Mouse (Mus musculus): ENCODE data around the gene Mettl26. TPM values are rescaled to one million over a fixed set of nuclear protein-coding genes. Genes with fewer than 3 reads are reported as not detected.

The Mettl26 gene
- polyA plus RNA-seq, 2 experiments, result 46.5 to 47.6 TPM

DNA sequence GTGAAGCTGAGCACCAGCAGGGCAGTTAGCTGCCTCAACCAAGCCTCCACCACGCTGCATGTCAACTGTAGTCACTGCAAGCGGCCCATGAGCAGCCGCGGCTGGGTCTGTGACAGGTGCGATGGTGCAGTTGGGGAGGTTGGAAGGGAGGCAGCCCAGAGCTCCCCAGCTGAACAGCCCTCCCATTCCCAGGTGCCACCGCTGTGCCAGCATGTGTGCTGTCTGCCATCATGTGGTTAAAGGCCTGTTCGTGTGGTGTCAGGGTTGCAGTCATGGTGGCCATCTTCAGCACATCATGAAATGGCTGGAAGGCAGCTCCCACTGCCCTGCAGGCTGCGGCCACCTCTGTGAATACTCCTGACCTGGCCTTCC lies 46.7 kb upstream of the Mettl26 start:
- DNase-seq (ENCODE audit: low read depth in 3 of 3, low spot score in 3 of 3) (no peak), ATAC-seq (ENCODE audit: insufficient read depth) (no peak)
- TF ChIP-seq EP300 (IDR thresholded peaks at IDR 0.05; ENCODE audit: low read depth), result no peak
- no peak for TF ChIP-seq CTCF (IDR thresholded peaks at IDR 0.05; ENCODE audit: low read depth)
- Histone ChIP-seq H3K4me1 (replicated peaks; ENCODE audit: control insufficient read depth in 2 of 2, insufficient read depth in 2 of 2, low read length in 1 of 2) (peaks cover 18 to 22% of the 10 kb centered on the region in 2 experiments), H3K9me3 (ENCODE audit: control insufficient read depth, low read length) (no peaks in the 10 kb centered on the region), H3K36me3 (replicated peaks; ENCODE audit: control insufficient read depth, insufficient read depth, low read depth) (peaks cover 14% of the 10 kb centered on the region), H3K4me3 (ENCODE audit: insufficient read depth in 1 of 2, low read depth in 2 of 2, low read length in 2 of 2) (peak overlapping the region; percentile 64 to 72; a peak in 2 of 4 replicates), H3K27me3 (ENCODE audit: control insufficient read depth, insufficient read depth, low read length) (no peaks in the 10 kb centered on the region), H3K27ac (no peak overlapping the region), H3K4me2 (ENCODE audit: low read depth) (peak overlapping the region; percentile 70), H3K9ac (replicated peaks) (no peak overlapping the region)
- WGBS (ENCODE audit: insufficient replicate concordance), result 80% methylated on average over 8 of the region's 8 CpGs

DNA sequence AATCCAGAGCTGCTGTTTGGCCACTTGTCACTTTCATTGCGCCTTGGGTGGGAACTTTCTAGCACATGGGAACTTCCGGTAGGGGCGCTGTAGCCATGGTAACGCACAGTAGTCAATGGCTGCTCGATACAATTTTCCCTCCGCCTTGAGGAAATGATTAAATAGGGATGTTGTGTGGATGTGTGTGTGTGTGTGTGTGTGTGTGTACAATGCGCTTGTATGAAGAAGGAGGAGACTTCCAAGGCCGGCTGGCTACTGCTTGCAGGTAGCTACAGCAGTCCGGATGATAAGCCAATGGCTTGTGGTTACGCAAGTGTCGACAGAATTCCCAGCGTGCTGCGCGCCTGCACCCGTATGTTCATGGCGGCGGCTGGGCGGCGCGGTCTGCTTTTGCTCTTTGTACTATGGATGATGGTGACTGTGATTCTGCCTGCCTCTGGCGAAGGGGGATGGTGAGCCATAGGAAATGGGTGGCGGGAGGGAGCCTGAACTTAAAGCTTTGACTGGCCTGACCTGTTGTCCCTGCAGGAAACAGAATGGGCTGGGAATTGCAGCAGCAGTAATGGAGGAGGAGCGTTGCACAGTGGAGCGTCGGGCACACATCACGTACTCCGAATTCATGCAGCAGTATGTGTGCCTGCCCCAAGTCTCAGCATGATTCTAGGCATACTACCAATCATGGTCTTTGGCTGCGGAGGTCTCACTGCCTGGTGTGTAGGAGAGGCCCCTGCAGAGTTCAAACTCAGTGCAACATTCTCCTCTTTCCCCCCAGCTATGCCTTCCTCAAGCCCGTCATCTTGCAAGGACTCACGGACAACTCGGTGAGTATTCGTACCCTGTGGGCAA lies 45.9 kb upstream of the Mettl26 start, which contains the start of gene Jmjd8:
Jmjd8 (plus strand) TSS at position 156 of the 846 bp plus-strand sequence.
- ATAC-seq (ENCODE audit: insufficient read depth) (0 out of 2 replicates have a peak, but pooled peaks have one; percentile 11), DNase-seq (ENCODE audit: low read depth in 3 of 3, low spot score in 3 of 3) (peak; percentile 59 to 69 (median 64))
- H3K4me2 ChIP-seq (ENCODE audit: low read depth), result peak within 1 kb of the TSS; percentile 70
- H3K27ac ChIP-seq, result peak within 1 kb of the TSS; percentile 38
- TF ChIP-seq EP300 (IDR thresholded peaks at IDR 0.05; ENCODE audit: low read depth) (no peak), CTCF (IDR thresholded peaks at IDR 0.05; ENCODE audit: low read depth) (peak; percentile 67)
- H3K4me1 ChIP-seq (replicated peaks; ENCODE audit: control insufficient read depth in 2 of 2, insufficient read depth in 2 of 2, low read length in 1 of 2), result peaks cover 18 to 23% of the 10 kb centered on the region in 2 experiments
- H3K9me3 ChIP-seq (ENCODE audit: control insufficient read depth, low read length), result no peaks in the 10 kb centered on the region
- H3K4me3 ChIP-seq (ENCODE audit: insufficient read depth in 1 of 2, low read depth in 2 of 2, low read length in 2 of 2), result peak within 1 kb of the TSS; percentile 64 to 72
- WGBS (ENCODE audit: insufficient replicate concordance), result 1% methylated on average over 32 of the region's 32 CpGs
- H3K36me3 ChIP-seq (replicated peaks; ENCODE audit: control insufficient read depth, insufficient read depth, low read depth), result peaks cover 14% of the 10 kb centered on the region
- H3K9ac ChIP-seq (replicated peaks), result peak within 1 kb of the TSS; percentile 67
- no peaks in the 10 kb centered on the region for H3K27me3 ChIP-seq (ENCODE audit: control insufficient read depth, insufficient read depth, low read length)

DNA sequence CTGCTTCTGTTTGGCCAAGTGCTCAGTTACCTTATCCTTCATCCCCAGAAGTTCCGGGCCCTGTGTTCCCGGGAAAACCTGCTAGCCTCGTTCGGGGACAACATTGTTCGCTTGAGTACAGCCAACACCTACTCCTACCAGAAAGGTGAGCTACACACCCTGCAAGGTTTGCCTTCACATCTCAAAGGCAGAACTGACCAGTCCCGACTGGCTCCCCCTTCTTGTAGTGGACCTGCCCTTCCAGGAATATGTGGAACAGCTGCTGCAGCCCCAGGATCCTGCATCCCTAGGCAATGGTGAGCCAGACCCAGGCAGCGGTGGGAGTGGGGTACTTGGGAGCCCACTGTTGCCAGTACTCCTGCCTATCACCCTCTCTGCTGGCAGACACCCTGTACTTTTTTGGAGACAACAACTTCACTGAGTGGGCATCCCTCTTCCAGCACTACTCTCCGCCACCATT lies 45.3 kb upstream of the Mettl26 start:
- H3K4me2 ChIP-seq (ENCODE audit: low read depth), result peak overlapping the region; percentile 70
- no peaks in the 10 kb centered on the region for H3K27me3 ChIP-seq (ENCODE audit: control insufficient read depth, insufficient read depth, low read length)
- no peaks in the 10 kb centered on the region for H3K9me3 ChIP-seq (ENCODE audit: control insufficient read depth, low read length)
- peaks cover 12 to 17% of the 10 kb centered on the region in 2 experiments for H3K4me1 ChIP-seq (replicated peaks; ENCODE audit: control insufficient read depth in 2 of 2, insufficient read depth in 2 of 2, low read length in 1 of 2)
- ATAC-seq (ENCODE audit: insufficient read depth), result no peak
- peak overlapping the region; percentile 64 to 72 for H3K4me3 ChIP-seq (ENCODE audit: insufficient read depth in 1 of 2, low read depth in 2 of 2, low read length in 2 of 2)
- 33% methylated on average over 8 of the region's 8 CpGs for WGBS (ENCODE audit: insufficient replicate concordance)
- DNase-seq (ENCODE audit: low read depth in 3 of 3, low spot score in 3 of 3), result no peak
- TF ChIP-seq CTCF (IDR thresholded peaks at IDR 0.05; ENCODE audit: low read depth), result no peak
- peak overlapping the region; percentile 38; the same call in 1 of the 2 replicates for H3K27ac ChIP-seq
- H3K36me3 ChIP-seq (replicated peaks; ENCODE audit: control insufficient read depth, insufficient read depth, low read depth), result peaks cover 14% of the 10 kb centered on the region
- peak overlapping the region; percentile 67 for H3K9ac ChIP-seq (replicated peaks)

DNA sequence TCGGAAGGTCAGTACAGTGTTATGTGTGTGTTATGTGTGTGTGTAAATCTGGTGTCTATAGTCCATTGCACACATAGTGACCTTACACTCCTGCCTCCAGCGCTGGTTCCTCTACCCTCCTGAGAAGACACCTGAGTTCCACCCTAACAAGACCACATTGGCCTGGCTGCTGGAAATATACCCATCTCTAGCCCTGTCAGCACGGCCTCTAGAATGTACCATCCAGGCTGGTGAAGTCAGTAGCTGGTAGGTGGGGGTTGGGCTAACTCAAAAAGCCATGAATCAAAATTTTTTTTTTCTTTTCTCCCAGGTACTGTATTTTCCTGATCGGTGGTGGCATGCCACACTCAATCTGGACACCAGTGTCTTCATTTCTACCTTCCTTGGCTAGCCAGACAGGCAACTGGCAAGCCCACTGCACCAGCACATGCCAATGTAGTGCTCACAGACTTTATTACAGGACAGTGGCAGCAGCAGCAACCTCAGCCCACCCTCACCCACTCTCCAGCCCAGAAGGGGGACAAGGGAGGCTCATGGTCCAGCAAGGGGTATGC lies 44.6 kb upstream of the Mettl26 start:
- 66% methylated on average over 4 of the region's 4 CpGs for WGBS (ENCODE audit: insufficient replicate concordance)
- H3K27ac ChIP-seq, result no peak overlapping the region
- DNase-seq (ENCODE audit: low read depth in 3 of 3, low spot score in 3 of 3) (no peak), ATAC-seq (ENCODE audit: insufficient read depth) (no peak)
- no peak overlapping the region for H3K9ac ChIP-seq (replicated peaks)
- H3K27me3 ChIP-seq (ENCODE audit: control insufficient read depth, insufficient read depth, low read length), result no peaks in the 10 kb centered on the region
- peaks cover 8 to 16% of the 10 kb centered on the region in 2 experiments for H3K4me1 ChIP-seq (replicated peaks; ENCODE audit: control insufficient read depth in 2 of 2, insufficient read depth in 2 of 2, low read length in 1 of 2)
- no peaks in the 10 kb centered on the region for H3K9me3 ChIP-seq (ENCODE audit: control insufficient read depth, low read length)
- no peak overlapping the region; a peak in 1 of 4 replicates for H3K4me3 ChIP-seq (ENCODE audit: insufficient read depth in 1 of 2, low read depth in 2 of 2, low read length in 2 of 2)
- H3K36me3 ChIP-seq (replicated peaks; ENCODE audit: control insufficient read depth, insufficient read depth, low read depth), result peaks cover 14% of the 10 kb centered on the region
- TF ChIP-seq CTCF (IDR thresholded peaks at IDR 0.05; ENCODE audit: low read depth) (no peak), EP300 (IDR thresholded peaks at IDR 0.05; ENCODE audit: low read depth) (no peak)
- H3K4me2 ChIP-seq (ENCODE audit: low read depth), result peak overlapping the region; percentile 70

Measured in liver, embryonic 14.5 days (tissue).